Mouse (Mus musculus): ENCODE measurements around the gene Pyy. TPM values are rescaled to one million over a fixed set of nuclear protein-coding genes. Genes with fewer than 3 reads are reported as not detected.

The Pyy gene
- not detected in 2 replicates for polyA plus RNA-seq (2015; fragmentation: Nextera tagmentation; extraction: Ambion mirVana)

DNA sequence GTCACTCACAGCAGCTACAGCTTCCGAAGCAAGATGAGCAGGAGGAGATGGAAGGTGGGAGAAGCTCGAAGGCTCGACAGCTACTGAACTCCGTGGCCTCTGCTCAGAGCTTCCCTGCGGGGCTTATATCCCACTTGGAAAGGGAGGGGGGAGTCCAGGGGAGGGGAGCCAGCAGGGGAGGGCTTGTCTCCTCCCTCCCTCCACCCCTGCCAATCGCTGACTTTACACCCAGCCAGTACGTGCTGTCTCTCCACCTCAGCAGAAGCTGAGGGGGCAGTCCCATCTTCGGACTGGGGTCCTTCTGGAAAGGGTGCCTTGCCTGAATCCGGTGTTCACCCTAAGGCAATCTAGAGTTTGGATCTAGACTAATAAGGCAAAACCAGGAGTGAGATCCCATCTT lies at the start of gene Pyy:
TSS of gene Pyy (minus strand) at position 101 of the 400 bp plus-strand sequence.
- DNase-seq (ENCODE audit: low spot score): no peak
- TF ChIP-seq EP300 (IDR thresholded peaks at IDR 0.05): no peak
- TF ChIP-seq CTCF (IDR thresholded peaks at IDR 0.05): no peak
- Histone ChIP-seq H3K4me3 (ENCODE audit: low read depth, low read length) (no peak within 1 kb of the TSS), H3K36me3 (ENCODE audit: insufficient read depth, low read length) (no peaks in the 10 kb centered on the region), H3K9me3 (ENCODE audit: low read length) (no peaks in the 10 kb centered on the region), H3K4me2 (replicated peaks; ENCODE audit: low read depth, low read length) (no peak within 1 kb of the TSS), H3K4me1 (ENCODE audit: insufficient read depth, low read depth, low read length) (no peaks in the 10 kb centered on the region), H3K9ac (replicated peaks; ENCODE audit: low read depth) (no peak within 1 kb of the TSS), H3K27me3 (replicated peaks; ENCODE audit: insufficient read depth, low read length) (peaks cover 34% of the 10 kb centered on the region), H3K27ac (ENCODE audit: low read length) (no peak within 1 kb of the TSS)
- WGBS: 11% methylated on average over 9 of the region's 9 CpGs
- ATAC-seq: no peak

DNA sequence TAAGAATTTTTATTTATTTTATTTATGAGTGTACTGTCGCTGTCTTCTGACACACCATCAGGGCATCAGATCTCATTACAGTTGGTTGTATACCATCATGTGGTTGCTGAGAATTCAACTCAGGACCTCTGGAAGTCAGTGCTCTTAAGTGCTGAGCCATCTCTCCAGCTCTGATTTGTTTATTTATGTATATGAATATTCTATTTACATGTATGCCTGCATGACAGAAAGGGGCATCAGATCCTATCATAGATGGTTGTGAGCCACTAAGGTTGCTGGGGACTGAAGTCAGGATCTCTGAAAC lies 49.1 kb upstream of the Pyy start:
- WGBS: 5% methylated on average over 1 of the region's 1 CpGs
- H3K9ac ChIP-seq (replicated peaks; ENCODE audit: low read depth): no peak overlapping the region
- TF ChIP-seq EP300 (IDR thresholded peaks at IDR 0.05): no peak
- H3K4me1 ChIP-seq (ENCODE audit: insufficient read depth, low read depth, low read length): 0 out of 2 replicates have a peak, but pooled peaks cover 5% of the 10 kb centered on the region
- no peaks in the 10 kb centered on the region for H3K36me3 ChIP-seq (ENCODE audit: insufficient read depth, low read length)
- H3K4me3 ChIP-seq (ENCODE audit: low read depth, low read length): no peak overlapping the region
- no peak for ATAC-seq
- H3K9me3 ChIP-seq (ENCODE audit: low read length): no peaks in the 10 kb centered on the region
- no peak for DNase-seq (ENCODE audit: low spot score)
- H3K27ac ChIP-seq (ENCODE audit: low read length): no peak overlapping the region
- no peak overlapping the region for H3K4me2 ChIP-seq (replicated peaks; ENCODE audit: low read depth, low read length)
- no peaks in the 10 kb centered on the region for H3K27me3 ChIP-seq (replicated peaks; ENCODE audit: insufficient read depth, low read length)

DNA sequence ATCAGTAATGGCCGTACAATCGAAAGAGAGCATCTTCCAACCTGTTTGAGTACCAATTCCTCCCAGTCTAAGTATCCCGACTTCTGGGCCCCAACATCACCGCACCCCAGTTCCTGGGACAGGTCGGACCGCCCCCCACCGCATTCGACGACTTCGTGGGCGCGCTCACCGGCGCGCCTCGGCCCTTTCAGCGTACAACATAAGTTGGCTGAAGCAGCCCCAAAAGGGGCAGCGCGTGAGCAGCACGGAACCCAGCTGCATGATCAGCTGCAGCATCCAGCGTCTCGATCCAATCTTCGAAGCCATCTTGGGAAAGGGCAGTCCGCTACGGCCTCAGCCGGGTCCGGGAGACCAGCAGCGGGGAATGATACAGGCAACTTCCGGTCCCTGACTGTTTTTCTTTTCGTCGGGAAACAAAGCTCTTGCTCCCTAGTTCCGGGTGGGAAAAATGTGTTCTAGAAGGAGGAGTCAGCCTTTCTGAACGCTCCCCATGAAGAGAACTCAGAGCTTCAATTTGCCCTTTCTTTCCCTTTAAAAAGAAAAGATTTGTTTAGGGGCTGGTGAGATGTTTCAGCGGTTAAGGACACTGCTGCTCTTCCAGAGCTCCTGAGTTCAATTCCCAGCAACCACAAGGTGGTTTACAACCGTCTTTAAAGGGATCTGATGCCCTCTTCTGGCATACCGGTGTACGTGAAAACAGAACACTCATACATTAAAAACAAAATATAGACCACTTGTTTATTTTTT lies 48.6 kb upstream of the Pyy start, which contains the start of gene Tmem101:
TSS of gene Tmem101 (minus strand) at position 366 of the 747 bp plus-strand sequence.
- Histone ChIP-seq H3K27me3 (replicated peaks; ENCODE audit: insufficient read depth, low read length) (no peaks in the 10 kb centered on the region), H3K9me3 (ENCODE audit: low read length) (no peaks in the 10 kb centered on the region), H3K36me3 (ENCODE audit: insufficient read depth, low read length) (no peaks in the 10 kb centered on the region), H3K4me3 (ENCODE audit: low read depth, low read length) (peak within 1 kb of the TSS; percentile 67), H3K4me1 (ENCODE audit: insufficient read depth, low read depth, low read length) (0 out of 2 replicates have a peak, but pooled peaks cover 5% of the 10 kb centered on the region), H3K9ac (replicated peaks; ENCODE audit: low read depth) (peak within 1 kb of the TSS; percentile 52), H3K4me2 (replicated peaks; ENCODE audit: low read depth, low read length) (peak within 1 kb of the TSS; percentile 81), H3K27ac (ENCODE audit: low read length) (0 out of 2 replicates have a peak within 1 kb of the TSS, but pooled peaks have one; percentile 38)
- DNase-seq (ENCODE audit: low spot score): peak; percentile 95
- ATAC-seq: peak; percentile 96
- under 1% methylated on average over 37 of the region's 37 CpGs for WGBS
- peak; percentile 57 for TF ChIP-seq CTCF (IDR thresholded peaks at IDR 0.05)
- TF ChIP-seq EP300 (IDR thresholded peaks at IDR 0.05): 0 out of 2 replicates have a peak, but pooled peaks have one; percentile 31

DNA sequence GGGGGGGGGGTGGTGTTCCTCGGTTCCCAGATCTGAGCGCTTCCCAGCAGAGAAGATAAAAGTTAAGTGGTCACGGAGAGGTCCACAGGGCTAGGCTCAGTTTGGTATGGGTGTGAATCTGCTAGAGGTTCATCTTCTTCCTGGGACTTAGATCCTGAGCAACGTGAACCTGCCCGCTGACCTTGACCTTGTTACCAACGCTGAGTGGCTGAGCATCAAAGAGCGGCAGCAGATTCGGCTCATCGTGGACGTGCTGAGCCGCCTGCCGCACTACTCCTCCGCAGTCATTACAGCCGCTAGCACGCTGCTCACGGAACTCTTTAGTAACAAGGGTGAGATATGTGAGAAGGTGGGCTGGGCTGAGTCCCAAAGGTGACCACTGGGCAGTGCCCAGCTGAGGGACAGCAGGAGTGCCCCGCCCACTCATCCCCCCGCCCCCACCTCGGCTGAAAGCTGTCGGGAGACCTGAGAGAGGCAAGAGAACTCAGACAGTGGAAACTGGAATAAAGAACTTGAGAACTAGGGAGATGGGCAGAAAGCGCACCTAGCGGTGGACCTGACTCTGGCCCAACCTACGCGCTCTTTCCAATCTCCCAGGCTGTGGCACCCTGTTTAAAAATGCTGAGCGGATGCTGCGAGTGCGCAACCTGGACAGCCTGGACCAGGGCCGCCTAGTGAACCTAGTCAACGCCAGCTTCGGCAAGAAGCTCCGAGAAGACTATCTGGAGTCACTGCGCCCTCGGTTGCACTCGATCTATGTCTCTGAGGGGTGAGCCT lies 39.8 kb upstream of the Pyy start:
- Histone ChIP-seq H3K4me3 (ENCODE audit: low read depth, low read length) (peak overlapping the region; percentile 5; the same call in 1 of the 2 replicates), H3K27me3 (replicated peaks; ENCODE audit: insufficient read depth, low read length) (peaks cover 44% of the 10 kb centered on the region), H3K4me2 (replicated peaks; ENCODE audit: low read depth, low read length) (no peak overlapping the region), H3K9me3 (ENCODE audit: low read length) (no peaks in the 10 kb centered on the region), H3K9ac (replicated peaks; ENCODE audit: low read depth) (no peak overlapping the region), H3K27ac (ENCODE audit: low read length) (no peak overlapping the region), H3K4me1 (ENCODE audit: insufficient read depth, low read depth, low read length) (no peaks in the 10 kb centered on the region), H3K36me3 (ENCODE audit: insufficient read depth, low read length) (no peaks in the 10 kb centered on the region)
- 17% methylated on average over 34 of the region's 34 CpGs for WGBS
- ATAC-seq (no peak; the same call in 1 of the 2 replicates), DNase-seq (ENCODE audit: low spot score) (no peak)
- TF ChIP-seq CTCF (IDR thresholded peaks at IDR 0.05) (no peak; the same call in none of the 2 replicates), EP300 (IDR thresholded peaks at IDR 0.05) (no peak)

DNA sequence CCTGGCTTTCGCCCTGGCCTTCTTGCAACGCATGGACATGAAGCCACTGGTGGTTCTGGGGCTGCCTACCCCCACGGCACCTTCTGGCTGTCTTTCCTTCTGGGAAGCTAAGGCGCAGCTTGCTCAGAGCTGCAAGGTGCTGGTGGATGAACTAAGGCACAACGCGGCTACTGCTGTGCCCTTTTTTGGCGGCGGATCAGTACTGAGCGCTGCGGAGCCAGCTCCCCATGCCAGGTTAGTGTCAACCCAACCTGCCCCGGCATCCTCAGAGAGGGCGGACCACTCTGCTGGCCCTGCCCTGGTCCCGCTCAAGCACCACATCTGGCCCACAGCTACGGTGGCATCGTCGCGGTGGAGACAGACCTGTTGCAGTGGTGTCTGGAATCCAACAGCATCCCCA lies 38.9 kb upstream of the Pyy start:
- WGBS: 14% methylated on average over 17 of the region's 17 CpGs
- TF ChIP-seq EP300 (IDR thresholded peaks at IDR 0.05): no peak
- TF ChIP-seq CTCF (IDR thresholded peaks at IDR 0.05): no peak
- H3K4me1 ChIP-seq (ENCODE audit: insufficient read depth, low read depth, low read length): no peaks in the 10 kb centered on the region
- H3K4me2 ChIP-seq (replicated peaks; ENCODE audit: low read depth, low read length): no peak overlapping the region
- peaks cover 44% of the 10 kb centered on the region for H3K27me3 ChIP-seq (replicated peaks; ENCODE audit: insufficient read depth, low read length)
- H3K4me3 ChIP-seq (ENCODE audit: low read depth, low read length): no peak overlapping the region
- no peaks in the 10 kb centered on the region for H3K9me3 ChIP-seq (ENCODE audit: low read length)
- no peak overlapping the region for H3K9ac ChIP-seq (replicated peaks; ENCODE audit: low read depth)
- DNase-seq (ENCODE audit: low spot score) (no peak), ATAC-seq (no peak)
- no peak overlapping the region for H3K27ac ChIP-seq (ENCODE audit: low read length)
- no peaks in the 10 kb centered on the region for H3K36me3 ChIP-seq (ENCODE audit: insufficient read depth, low read length)

DNA sequence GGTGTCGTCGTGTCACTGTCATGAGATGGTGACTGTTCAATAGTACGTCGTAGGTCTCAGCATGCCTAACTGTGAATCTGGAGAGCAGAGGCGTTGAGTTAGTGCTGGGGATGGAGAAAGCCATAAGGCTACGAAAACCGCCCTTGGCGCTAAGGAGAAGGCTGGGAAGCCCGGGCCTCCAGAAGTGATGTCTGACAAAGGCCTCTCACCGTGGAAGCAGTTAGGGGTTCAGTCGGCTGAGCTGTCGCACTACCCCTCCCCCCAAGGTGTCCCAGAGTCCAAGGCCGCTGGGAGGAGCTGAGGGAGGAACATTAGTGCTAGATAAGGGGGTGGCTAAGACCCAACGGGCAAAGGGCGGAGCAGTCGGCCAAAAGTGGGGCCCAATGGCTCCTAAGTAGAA lies 38.4 kb upstream of the Pyy start:
- no peak for DNase-seq (ENCODE audit: low spot score)
- no peaks in the 10 kb centered on the region for H3K4me1 ChIP-seq (ENCODE audit: insufficient read depth, low read depth, low read length)
- H3K4me3 ChIP-seq (ENCODE audit: low read depth, low read length): peak overlapping the region; percentile 10; the same call in 1 of the 2 replicates

More for the DNA sequence above, 38.4 kb upstream of the Pyy start:
- peak overlapping the region; percentile 30; the same call in 1 of the 2 replicates for H3K4me2 ChIP-seq (replicated peaks; ENCODE audit: low read depth, low read length)
- no peaks in the 10 kb centered on the region for H3K36me3 ChIP-seq (ENCODE audit: insufficient read depth, low read length)
- H3K9ac ChIP-seq (replicated peaks; ENCODE audit: low read depth): no peak overlapping the region
- H3K9me3 ChIP-seq (ENCODE audit: low read length): no peaks in the 10 kb centered on the region
- H3K27me3 ChIP-seq (replicated peaks; ENCODE audit: insufficient read depth, low read length): peaks cover 44% of the 10 kb centered on the region
- no peak for ATAC-seq
- TF ChIP-seq EP300 (IDR thresholded peaks at IDR 0.05) (no peak), CTCF (IDR thresholded peaks at IDR 0.05) (no peak)
- 5% methylated on average over 16 of the region's 16 CpGs for WGBS
- no peak overlapping the region for H3K27ac ChIP-seq (ENCODE audit: low read length)

Data from lung, postnatal 0 days (tissue).